Mouse (Mus musculus): ENCODE measurements around the gene Rassf6. TPM values are rescaled to one million over a fixed set of nuclear protein-coding genes. Genes with fewer than 3 reads are reported as not detected.

The Rassf6 gene
- polyA plus RNA-seq, 1 experiment from 2014 or later = 2.2 TPM

- ATAC-seq = no peak
- peaks cover under 1% of the 10 kb centered on the region; the same call in 1 of the 2 replicates for H3K4me1 ChIP-seq (ENCODE audit: control insufficient read depth, insufficient read depth, low read length)
- H3K36me3 ChIP-seq (ENCODE audit: control insufficient read depth, insufficient read depth, low read length) = no peaks in the 10 kb centered on the region
- H3K9me3 ChIP-seq (replicated peaks; ENCODE audit: control insufficient read depth, low read length, poor library complexity, severe bottlenecking) = no peaks in the 10 kb centered on the region
- no peak overlapping the region for H3K4me3 ChIP-seq (ENCODE audit: low read depth, low read length)
- H3K4me2 ChIP-seq (ENCODE audit: low read length) = no peak overlapping the region
- no peaks in the 10 kb centered on the region for H3K27me3 ChIP-seq (ENCODE audit: control insufficient read depth, insufficient read depth, low read depth, low read length)
- H3K27ac ChIP-seq (ENCODE audit: low read length) = no peak overlapping the region
- 85% methylated on average over 7 of the region's 7 CpGs for WGBS
- H3K9ac ChIP-seq (ENCODE audit: low read depth, low read length) = no peak overlapping the region
Observed at GRCm38 (mm10) chr5:90634885-90635284, 5.6 kb downstream of the Rassf6 start.

- Histone ChIP-seq H3K27ac (ENCODE audit: low read length) (no peak overlapping the region), H3K36me3 (ENCODE audit: control insufficient read depth, insufficient read depth, low read length) (no peaks in the 10 kb centered on the region), H3K4me3 (ENCODE audit: low read depth, low read length) (no peak overlapping the region), H3K4me2 (ENCODE audit: low read length) (no peak overlapping the region), H3K9ac (ENCODE audit: low read depth, low read length) (no peak overlapping the region), H3K27me3 (ENCODE audit: control insufficient read depth, insufficient read depth, low read depth, low read length) (no peaks in the 10 kb centered on the region), H3K9me3 (replicated peaks; ENCODE audit: control insufficient read depth, low read length, poor library complexity, severe bottlenecking) (no peaks in the 10 kb centered on the region), H3K4me1 (ENCODE audit: control insufficient read depth, insufficient read depth, low read length) (no peaks in the 10 kb centered on the region)
- ATAC-seq = no peak
- 85% methylated on average over 1 of the region's 1 CpGs for WGBS
Observed at GRCm38 (mm10) chr5:90628530-90628929, 11.9 kb downstream of the Rassf6 start.

GRCm38 (mm10) chr5:90628011-90628410 lies 12.4 kb downstream of the Rassf6 start:
- whole genome bisulfite sequencing = 79% methylated on average over 3 of the region's 3 CpGs
- ATAC-seq = no peak
- no peak overlapping the region for H3K27ac ChIP-seq (ENCODE audit: low read length)
- H3K36me3 ChIP-seq (ENCODE audit: control insufficient read depth, insufficient read depth, low read length) = no peaks in the 10 kb centered on the region
- H3K9ac ChIP-seq (ENCODE audit: low read depth, low read length) = no peak overlapping the region
- H3K9me3 ChIP-seq (replicated peaks; ENCODE audit: control insufficient read depth, low read length, poor library complexity, severe bottlenecking) = no peaks in the 10 kb centered on the region
- H3K27me3 ChIP-seq (ENCODE audit: control insufficient read depth, insufficient read depth, low read depth, low read length) = no peaks in the 10 kb centered on the region
- H3K4me2 ChIP-seq (ENCODE audit: low read length) = no peak overlapping the region
- no peaks in the 10 kb centered on the region for H3K4me1 ChIP-seq (ENCODE audit: control insufficient read depth, insufficient read depth, low read length)
- H3K4me3 ChIP-seq (ENCODE audit: low read depth, low read length) = no peak overlapping the region

GRCm38 (mm10) chr5:90627423-90627822 lies 13.0 kb downstream of the Rassf6 start:
- no peaks in the 10 kb centered on the region for H3K36me3 ChIP-seq (ENCODE audit: control insufficient read depth, insufficient read depth, low read length)
- no peaks in the 10 kb centered on the region for H3K4me1 ChIP-seq (ENCODE audit: control insufficient read depth, insufficient read depth, low read length)
- ATAC-seq = no peak
- H3K27me3 ChIP-seq (ENCODE audit: control insufficient read depth, insufficient read depth, low read depth, low read length) = no peaks in the 10 kb centered on the region
- H3K4me2 ChIP-seq (ENCODE audit: low read length) = no peak overlapping the region
- H3K27ac ChIP-seq (ENCODE audit: low read length) = no peak overlapping the region
- no peak overlapping the region for H3K9ac ChIP-seq (ENCODE audit: low read depth, low read length)
- 92% methylated on average over 4 of the region's 4 CpGs for WGBS
- H3K9me3 ChIP-seq (replicated peaks; ENCODE audit: control insufficient read depth, low read length, poor library complexity, severe bottlenecking) = no peaks in the 10 kb centered on the region
- H3K4me3 ChIP-seq (ENCODE audit: low read depth, low read length) = no peak overlapping the region

- no peaks in the 10 kb centered on the region for H3K36me3 ChIP-seq (ENCODE audit: control insufficient read depth, insufficient read depth, low read length)
- H3K9me3 ChIP-seq (replicated peaks; ENCODE audit: control insufficient read depth, low read length, poor library complexity, severe bottlenecking) = no peaks in the 10 kb centered on the region
- H3K27ac ChIP-seq (ENCODE audit: low read length) = no peak overlapping the region
- H3K4me3 ChIP-seq (ENCODE audit: low read depth, low read length) = no peak overlapping the region
- WGBS = 73% methylated on average over 18 of the region's 18 CpGs
- no peak overlapping the region for H3K9ac ChIP-seq (ENCODE audit: low read depth, low read length)
- H3K27me3 ChIP-seq (ENCODE audit: control insufficient read depth, insufficient read depth, low read depth, low read length) = no peaks in the 10 kb centered on the region
- no peaks in the 10 kb centered on the region for H3K4me1 ChIP-seq (ENCODE audit: control insufficient read depth, insufficient read depth, low read length)
- no peak for ATAC-seq
- H3K4me2 ChIP-seq (ENCODE audit: low read length) = no peak overlapping the region
Observed at GRCm38 (mm10) chr5:90624708-90625425, 15.6 kb downstream of the Rassf6 start.

GRCm38 (mm10) chr5:90623209-90623608 lies 17.2 kb downstream of the Rassf6 start:
- WGBS = 73% methylated on average over 2 of the region's 2 CpGs
- ATAC-seq = no peak
- Histone ChIP-seq H3K4me3 (ENCODE audit: low read depth, low read length) (no peak overlapping the region), H3K27me3 (ENCODE audit: control insufficient read depth, insufficient read depth, low read depth, low read length) (no peaks in the 10 kb centered on the region), H3K9ac (ENCODE audit: low read depth, low read length) (no peak overlapping the region), H3K36me3 (ENCODE audit: control insufficient read depth, insufficient read depth, low read length) (no peaks in the 10 kb centered on the region), H3K9me3 (replicated peaks; ENCODE audit: control insufficient read depth, low read length, poor library complexity, severe bottlenecking) (no peaks in the 10 kb centered on the region), H3K4me1 (ENCODE audit: control insufficient read depth, insufficient read depth, low read length) (no peaks in the 10 kb centered on the region), H3K4me2 (ENCODE audit: low read length) (no peak overlapping the region), H3K27ac (ENCODE audit: low read length) (no peak overlapping the region)

- no peak overlapping the region for H3K4me2 ChIP-seq (ENCODE audit: low read length)
- H3K9ac ChIP-seq (ENCODE audit: low read depth, low read length) = no peak overlapping the region
- 0 out of 2 replicates have a peak, but pooled peaks cover 2% of the 10 kb centered on the region for H3K4me1 ChIP-seq (ENCODE audit: control insufficient read depth, insufficient read depth, low read length)
- H3K27ac ChIP-seq (ENCODE audit: low read length) = no peak overlapping the region
- H3K27me3 ChIP-seq (ENCODE audit: control insufficient read depth, insufficient read depth, low read depth, low read length) = no peaks in the 10 kb centered on the region
- H3K9me3 ChIP-seq (replicated peaks; ENCODE audit: control insufficient read depth, low read length, poor library complexity, severe bottlenecking) = no peaks in the 10 kb centered on the region
- 94% methylated on average over 6 of the region's 6 CpGs for WGBS
- no peak for ATAC-seq
- no peak overlapping the region for H3K4me3 ChIP-seq (ENCODE audit: low read depth, low read length)
- no peaks in the 10 kb centered on the region for H3K36me3 ChIP-seq (ENCODE audit: control insufficient read depth, insufficient read depth, low read length)
Observed at GRCm38 (mm10) chr5:90621726-90622125, 18.7 kb downstream of the Rassf6 start.

GRCm38 (mm10) chr5:90621316-90621715 lies 19.1 kb downstream of the Rassf6 start:
- H3K27ac ChIP-seq (ENCODE audit: low read length) = no peak overlapping the region
- 89% methylated on average over 2 of the region's 2 CpGs for WGBS
- no peaks in the 10 kb centered on the region for H3K27me3 ChIP-seq (ENCODE audit: control insufficient read depth, insufficient read depth, low read depth, low read length)
- H3K36me3 ChIP-seq (ENCODE audit: control insufficient read depth, insufficient read depth, low read length) = no peaks in the 10 kb centered on the region
- no peak for ATAC-seq
- H3K4me2 ChIP-seq (ENCODE audit: low read length) = no peak overlapping the region
- H3K9ac ChIP-seq (ENCODE audit: low read depth, low read length) = no peak overlapping the region
- H3K9me3 ChIP-seq (replicated peaks; ENCODE audit: control insufficient read depth, low read length, poor library complexity, severe bottlenecking) = no peaks in the 10 kb centered on the region
- H3K4me1 ChIP-seq (ENCODE audit: control insufficient read depth, insufficient read depth, low read length) = 0 out of 2 replicates have a peak, but pooled peaks cover 2% of the 10 kb centered on the region
- no peak overlapping the region for H3K4me3 ChIP-seq (ENCODE audit: low read depth, low read length)

- Histone ChIP-seq H3K4me3 (ENCODE audit: low read depth, low read length) (no peak overlapping the region), H3K9me3 (replicated peaks; ENCODE audit: control insufficient read depth, low read length, poor library complexity, severe bottlenecking) (no peaks in the 10 kb centered on the region), H3K27ac (ENCODE audit: low read length) (no peak overlapping the region), H3K4me2 (ENCODE audit: low read length) (no peak overlapping the region), H3K36me3 (ENCODE audit: control insufficient read depth, insufficient read depth, low read length) (no peaks in the 10 kb centered on the region), H3K4me1 (ENCODE audit: control insufficient read depth, insufficient read depth, low read length) (0 out of 2 replicates have a peak, but pooled peaks cover 2% of the 10 kb centered on the region), H3K27me3 (ENCODE audit: control insufficient read depth, insufficient read depth, low read depth, low read length) (no peaks in the 10 kb centered on the region), H3K9ac (ENCODE audit: low read depth, low read length) (no peak overlapping the region)
- WGBS = 92% methylated on average over 3 of the region's 3 CpGs
- 0 out of 2 replicates have a peak, but pooled peaks have one; percentile 14 for ATAC-seq
Observed at GRCm38 (mm10) chr5:90617859-90618258, 22.6 kb downstream of the Rassf6 start.
